ENCODE assay signal across 7 mouse cellular contexts in genomic region chr1:168291001-168291642, GRCm38 (mm10).
A peak's percentile ranks its signal among the peaks of the same experiment; 100 is the strongest.
DNase-seq lines count a peak whose midpoint lies in the region; ATAC-seq lines count a peak whose summit lies in the region.

No protein-coding gene starts in this region.

- ATAC-seq in common myeloid progenitor, adult 5-6 weeks (replicated peaks; ENCODE audit: low read depth, poor library complexity, severe bottlenecking), result peak; percentile 26; the same call in 1 of the 2 replicates
- peak; percentile 21 for ATAC-seq in midbrain, embryonic 15.5 days (replicated peaks)
- no peak for ATAC-seq in intestine, embryonic 15.5 days

- intact Hi-C loops in heart, postnatal 10 days (cut with DNase I), result loop anchor here (5.0 kb wide), 1 partner anchor 86 kb away; no protein-coding TSS in a partner anchor

- peak; percentile 19 for DNase-seq in urinary bladder, postnatal 14 days (ENCODE audit: low spot score)
- DNase-seq in urinary bladder, adult 2 months (ENCODE audit: low spot score), result no peak
- DNase-seq in heart, postnatal 10 days, result peak; percentile 82 to 89
- peak; percentile 68 to 74 for DNase-seq in kidney, postnatal 36 days

- peaks cover 71% of the 10 kb centered on the region for H3K4me1 ChIP-seq in midbrain, embryonic 15.5 days
- peaks cover 26% of the 10 kb centered on the region for H3K4me1 ChIP-seq in intestine, embryonic 15.5 days (replicated peaks)

- H3K9me3 ChIP-seq in midbrain, embryonic 15.5 days, result no peaks in the 10 kb centered on the region
- H3K9me3 ChIP-seq in intestine, embryonic 15.5 days, result no peaks in the 10 kb centered on the region

- H3K4me2 ChIP-seq in midbrain, embryonic 15.5 days, result no peak overlapping the region
- H3K4me2 ChIP-seq in intestine, embryonic 15.5 days (replicated peaks), result no peak overlapping the region

- H3K4me3 ChIP-seq in midbrain, embryonic 15.5 days, result no peak overlapping the region
- H3K4me3 ChIP-seq in intestine, embryonic 15.5 days (replicated peaks), result no peak overlapping the region

- H3K27ac ChIP-seq in midbrain, embryonic 15.5 days, result peak overlapping the region; percentile 71
- H3K27ac ChIP-seq in intestine, embryonic 15.5 days, result no peak overlapping the region

- H3K27me3 ChIP-seq in midbrain, embryonic 15.5 days (replicated peaks), result no peaks in the 10 kb centered on the region
- no peaks in the 10 kb centered on the region for H3K27me3 ChIP-seq in intestine, embryonic 15.5 days (replicated peaks)

- no peak overlapping the region for H3K9ac ChIP-seq in midbrain, embryonic 15.5 days
- no peak overlapping the region for H3K9ac ChIP-seq in intestine, embryonic 15.5 days

- H3K36me3 ChIP-seq in midbrain, embryonic 15.5 days (replicated peaks), result no peaks in the 10 kb centered on the region
- H3K36me3 ChIP-seq in intestine, embryonic 15.5 days, result no peaks in the 10 kb centered on the region

- WGBS in midbrain, embryonic 15.5 days, result 38% methylated on average over 11 of the region's 11 CpGs
- 61% methylated on average over 11 of the region's 11 CpGs for WGBS in intestine, embryonic 15.5 days
